Mouse (Mus musculus) c-Kit-positive CD71-negative TER-119-negative erythroid progenitor cells, embryonic 14.5 days (primary cell): ENCODE data around the gene Cwc27.

ENCODE experiments used
- DNase-seq: peaks from one replicate; pipeline ENCODE4 v3.0.0-alpha.2; 2013; ENCODE audit warnings: low read depth

The Cwc27 gene

GRCm38 (mm10) chr13:104611296-104611695 is 205.6 kb downstream of the Cwc27 start:
- DNase-seq, result no peak

DNA sequence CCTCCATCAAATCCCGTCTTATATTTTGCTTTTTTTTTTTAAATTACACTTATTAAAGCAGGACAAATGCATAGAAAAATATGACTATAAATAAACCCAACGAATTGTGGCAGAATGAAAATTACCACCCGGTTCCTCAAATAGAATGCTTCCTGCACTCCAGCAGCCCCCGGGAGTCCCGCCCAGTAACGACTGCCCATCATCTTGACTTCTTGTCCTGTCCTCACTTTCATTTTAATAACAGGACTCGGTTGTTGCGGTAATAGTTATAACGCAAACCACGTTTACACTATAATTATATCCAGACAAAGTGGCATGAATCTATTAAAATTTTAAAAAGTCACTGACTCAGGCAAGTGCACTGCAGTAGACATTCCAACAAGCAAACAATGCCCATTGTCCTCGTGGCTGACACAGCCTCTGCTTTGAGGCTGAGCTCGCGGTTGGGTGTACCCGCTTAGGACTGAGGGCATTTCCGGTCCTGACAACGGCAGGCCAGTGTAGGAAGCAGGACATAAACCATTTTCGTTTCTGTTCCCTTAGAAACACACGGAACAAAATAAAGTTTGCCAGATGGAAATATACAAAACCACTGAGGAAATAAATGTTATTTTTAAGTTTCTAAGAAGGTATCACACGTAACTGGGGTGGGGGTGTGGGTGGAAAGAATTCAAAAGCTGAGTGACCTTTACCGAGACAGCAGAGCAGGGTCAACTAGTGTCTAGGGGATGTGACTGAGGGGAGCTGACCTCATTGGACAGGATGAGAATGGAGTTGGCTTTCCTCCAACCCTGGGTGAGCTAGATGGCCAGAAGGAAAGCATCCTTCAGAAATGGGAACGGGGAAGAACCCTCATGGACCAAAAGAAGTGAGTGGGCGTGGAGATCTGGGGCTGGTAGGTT is 206.5 kb downstream of the Cwc27 start:
- DNase-seq, result peak; percentile 30

GRCm38 (mm10) chr13:104608516-104608915 is 208.4 kb downstream of the Cwc27 start:
- DNase-seq, result no peak

DNA sequence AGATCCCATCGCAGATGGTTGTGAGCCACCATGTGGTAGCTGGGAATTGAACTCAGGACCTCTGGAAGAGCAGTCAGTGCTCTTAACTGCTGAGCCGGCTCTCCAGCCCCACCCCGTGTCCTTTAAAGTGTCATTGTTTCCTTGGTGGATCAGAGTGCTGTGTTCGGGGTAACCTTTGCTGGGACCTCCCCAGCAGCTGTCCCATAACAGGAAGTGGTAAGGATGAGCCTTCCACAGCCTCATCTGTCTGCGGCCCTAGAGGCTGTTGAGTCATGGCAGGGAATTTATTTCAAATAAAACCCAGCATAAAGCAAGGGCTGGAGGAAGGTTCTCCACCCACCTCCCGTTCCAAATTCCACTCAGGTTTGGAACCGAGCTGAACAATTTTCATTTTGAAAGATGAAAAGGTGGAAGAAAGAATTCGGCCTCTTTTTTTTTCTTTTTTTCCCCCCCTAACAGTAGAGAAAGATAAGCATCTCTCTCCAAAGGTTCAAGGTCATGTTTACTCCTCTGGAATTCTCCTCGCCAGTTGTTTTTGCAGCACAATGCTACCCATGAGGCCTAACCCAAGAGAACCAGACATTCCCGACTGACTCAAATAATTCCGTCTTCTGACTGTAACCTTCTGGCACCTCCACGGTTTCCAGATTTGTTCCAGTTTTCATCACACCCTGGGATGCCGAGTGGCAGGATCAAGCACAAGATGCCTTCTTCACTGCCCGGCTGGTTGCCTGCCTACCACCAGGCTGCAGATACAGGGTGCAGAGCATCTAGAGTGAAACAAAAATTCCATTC is 210.0 kb downstream of the Cwc27 start:
- DNase-seq, result peak; percentile 31

DNA sequence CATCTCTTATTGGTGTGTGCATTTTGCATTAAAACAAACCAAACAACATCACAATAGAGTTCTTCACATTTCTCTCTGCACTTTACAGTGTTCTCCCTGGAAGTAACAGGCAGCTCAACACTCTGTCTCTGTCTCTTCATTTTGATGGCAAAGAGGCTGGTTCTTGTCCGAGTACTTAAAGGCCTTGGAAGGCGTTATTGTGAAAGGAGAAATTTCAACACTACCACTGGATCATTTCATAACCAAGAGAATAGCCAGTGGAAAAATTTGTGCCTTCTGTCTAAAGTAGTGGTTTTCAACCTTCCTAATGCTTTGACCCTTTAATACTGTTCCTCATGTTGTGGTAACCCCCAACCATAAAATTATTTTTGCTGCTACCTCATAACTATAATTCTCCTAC is 211.8 kb downstream of the Cwc27 start:
- no peak for DNase-seq

DNA sequence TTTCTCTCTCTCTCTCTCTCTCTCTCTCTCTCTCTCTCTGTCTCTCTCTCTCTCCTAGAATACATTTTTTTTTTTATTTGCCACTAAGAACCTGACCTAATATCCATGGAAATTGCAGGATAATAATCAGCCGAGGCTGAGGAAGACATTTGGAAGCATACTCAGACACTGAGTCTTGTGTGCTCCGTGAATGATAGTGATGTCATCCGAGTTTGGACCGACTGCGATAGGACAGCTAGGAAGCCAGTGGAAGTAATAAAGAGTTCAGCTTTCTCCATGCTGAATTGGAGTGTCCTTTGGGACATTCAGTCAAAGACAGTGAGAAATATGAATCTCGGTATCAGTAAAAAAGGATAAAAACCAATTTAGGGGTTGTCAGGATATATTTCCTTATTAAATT is 214.7 kb downstream of the Cwc27 start:
- no peak for DNase-seq

GRCm38 (mm10) chr13:104601783-104602182 is 215.2 kb downstream of the Cwc27 start:
- DNase-seq, result no peak

GRCm38 (mm10) chr13:104596199-104596598 is 220.7 kb downstream of the Cwc27 start:
- no peak for DNase-seq

DNA sequence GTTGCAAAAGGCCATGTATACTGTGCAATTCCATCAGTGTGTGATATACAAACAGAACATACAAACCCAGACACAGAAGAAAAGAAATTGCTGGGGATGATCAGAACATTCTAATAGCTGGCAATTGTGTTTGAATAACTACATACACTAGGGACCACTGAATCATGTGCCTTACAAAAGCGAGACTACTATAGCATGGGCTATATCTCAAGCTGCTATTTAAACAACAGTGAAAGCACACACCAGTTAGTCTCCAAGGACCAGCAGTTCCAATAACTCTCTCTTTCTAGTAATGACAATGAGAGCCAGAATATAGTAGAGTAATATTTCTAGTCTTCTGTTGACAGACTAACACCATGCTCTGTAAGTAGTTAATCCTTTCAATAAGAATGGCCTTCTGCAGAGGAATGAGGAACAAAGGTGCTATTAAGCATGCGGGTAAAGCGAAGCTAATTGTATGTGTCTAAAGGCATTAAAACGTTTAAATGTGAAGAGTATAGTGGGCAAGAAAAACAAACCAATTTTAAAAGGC is 222.1 kb downstream of the Cwc27 start:
- DNase-seq, result no peak

DNA sequence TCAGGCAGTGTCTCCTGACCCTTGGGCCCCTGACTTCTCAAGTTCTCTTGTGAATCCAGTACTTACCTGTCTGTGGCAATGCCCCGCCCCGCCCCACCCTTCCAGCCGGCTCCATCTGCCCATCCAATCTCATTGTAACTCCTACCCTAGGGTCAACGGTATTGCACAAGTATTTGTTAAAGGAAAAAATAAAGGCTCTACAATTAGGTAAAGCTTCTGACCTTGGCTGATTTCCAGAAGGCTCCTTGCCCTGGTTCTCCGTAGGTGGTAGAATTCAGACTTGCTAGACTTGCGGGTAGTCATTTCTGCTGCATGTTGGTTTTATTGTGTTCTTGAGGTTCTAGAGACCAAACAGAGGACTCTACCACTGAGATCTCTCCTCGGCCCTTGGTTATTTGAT is 226.0 kb downstream of the Cwc27 start:
- no peak for DNase-seq

- DNase-seq, result no peak
Observed at GRCm38 (mm10) chr13:104590097-104590607, 226.8 kb downstream of the Cwc27 start.

GRCm38 (mm10) chr13:104588383-104588782 is 228.6 kb downstream of the Cwc27 start:
- DNase-seq, result no peak
